Mouse (Mus musculus) lung, postnatal 14 days (tissue): ENCODE results near the gene Cpz.

ENCODE experiments used
- DNase-seq: peaks from one replicate; pipeline ENCODE4 v3.0.0; 2021

Gene Cpz

DNA sequence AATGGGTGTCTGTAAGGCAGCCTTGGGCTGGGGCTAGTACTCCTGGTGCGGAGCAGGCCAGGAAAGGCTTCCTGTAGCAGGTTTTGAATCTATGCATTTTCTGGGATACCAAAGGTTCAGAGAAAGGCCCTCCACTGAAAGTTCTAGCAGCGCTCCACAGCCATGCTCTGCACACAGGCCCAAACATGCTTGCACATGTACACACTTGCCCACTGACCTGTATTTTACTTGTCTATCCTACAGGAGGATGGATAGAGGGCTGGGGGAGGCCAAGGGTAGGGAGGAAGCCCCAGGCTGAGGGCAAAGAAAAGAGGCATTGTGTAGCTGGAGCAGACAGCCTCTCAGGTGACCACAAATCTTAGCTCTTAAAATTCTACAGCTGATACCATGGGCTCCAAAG is 1.1 kb downstream of the Cpz start:
- DNase-seq = no peak

DNA sequence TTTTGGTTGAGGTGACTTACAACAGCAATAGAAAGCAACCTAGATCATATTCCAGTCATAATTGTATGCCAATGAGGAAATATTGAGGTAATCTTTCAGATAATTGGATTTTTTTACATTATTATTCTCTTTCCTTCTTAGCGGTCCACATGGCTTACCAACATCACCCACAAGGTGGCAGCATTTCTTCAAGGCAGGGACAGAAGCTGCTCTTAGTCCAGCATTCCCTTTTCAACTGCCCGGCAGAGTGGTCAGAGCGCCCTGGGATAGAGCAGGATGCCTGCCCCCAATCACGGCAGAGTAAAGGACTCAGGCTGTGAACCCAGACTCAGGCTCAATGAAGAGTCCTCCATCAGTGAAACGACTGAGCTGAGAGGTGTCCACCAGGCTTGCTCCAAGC is 1.8 kb downstream of the Cpz start:
- peak; percentile 83 for DNase-seq

DNA sequence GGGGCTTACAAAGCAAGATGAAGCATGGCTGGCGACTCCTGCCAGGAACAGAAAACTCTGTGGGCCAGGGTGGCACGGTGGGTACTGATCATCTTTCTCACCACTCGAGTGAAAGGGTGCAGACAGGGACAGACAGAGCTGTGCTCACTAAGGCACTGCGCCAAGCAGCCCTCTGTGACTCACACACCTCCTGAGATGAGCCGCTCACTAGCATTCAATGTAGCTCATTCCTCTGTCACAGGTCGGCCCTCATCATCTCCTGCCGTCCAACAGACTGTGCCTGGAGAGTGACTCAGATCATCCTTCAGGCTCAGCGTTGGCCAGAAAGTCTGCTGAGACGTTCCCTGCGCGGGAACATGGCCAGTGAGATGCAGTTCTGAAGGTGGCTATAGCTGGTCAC is 8.7 kb downstream of the Cpz start:
- no peak for DNase-seq

DNA sequence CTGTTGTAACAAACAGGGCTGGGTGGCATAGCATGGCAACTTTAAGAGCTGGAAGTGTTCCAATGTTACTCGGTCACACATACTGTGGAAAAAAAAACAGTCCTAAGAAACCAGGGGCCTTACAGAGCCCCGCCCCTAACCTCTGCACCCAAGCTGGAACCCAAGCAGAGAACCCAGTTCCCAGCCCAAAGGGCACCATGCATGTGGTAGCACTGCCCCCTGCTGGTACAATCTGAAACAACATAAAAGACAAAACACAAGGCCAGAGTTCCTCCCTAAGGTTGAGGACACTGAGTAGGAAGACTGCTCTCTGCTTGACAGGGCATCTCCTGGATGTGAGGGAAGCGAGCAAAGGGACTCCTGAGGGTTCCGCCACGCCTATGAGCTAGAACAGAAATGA is 14.9 kb downstream of the Cpz start:
- DNase-seq = peak; percentile 71

DNA sequence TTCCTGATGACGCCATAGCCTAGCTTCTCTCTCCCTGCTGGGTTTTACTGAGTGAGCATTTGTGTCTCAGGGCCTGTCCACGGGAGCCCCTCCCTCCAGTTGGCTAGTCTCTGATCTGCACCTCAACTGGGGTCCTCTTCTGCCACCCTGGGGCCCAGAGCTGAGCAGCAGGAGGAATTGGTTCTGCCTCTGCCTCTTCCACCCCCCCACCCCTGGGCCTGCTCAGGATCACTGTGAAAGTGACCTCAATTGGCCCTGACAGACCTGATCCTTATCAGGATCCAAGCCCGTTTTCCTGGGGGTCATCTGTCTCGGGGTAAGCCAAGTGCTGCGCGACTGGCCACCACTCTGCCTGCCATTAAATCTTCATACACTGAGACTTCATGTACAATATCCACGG is 20.5 kb downstream of the Cpz start:
- DNase-seq = no peak

DNA sequence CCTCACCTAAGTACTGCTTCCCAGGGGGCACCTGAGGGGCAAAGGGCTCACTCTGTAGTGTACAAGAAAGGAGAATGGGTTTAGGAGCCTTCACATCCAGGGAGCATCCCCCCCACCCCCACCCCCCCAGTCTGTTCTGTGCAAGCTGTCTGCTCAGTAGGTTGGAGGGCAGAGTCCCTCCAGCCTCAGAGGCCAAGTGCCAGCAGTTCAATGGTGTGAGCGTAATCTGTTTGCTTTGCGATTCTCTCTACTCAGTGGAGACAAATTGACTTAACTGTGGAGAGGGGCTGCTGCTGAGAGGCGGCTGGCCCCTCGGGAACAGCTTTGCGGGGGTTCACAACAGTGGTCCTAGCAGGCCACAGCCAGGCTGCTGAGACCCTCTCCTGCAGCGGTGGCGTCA is 28.2 kb downstream of the Cpz start:
- DNase-seq = no peak

DNA sequence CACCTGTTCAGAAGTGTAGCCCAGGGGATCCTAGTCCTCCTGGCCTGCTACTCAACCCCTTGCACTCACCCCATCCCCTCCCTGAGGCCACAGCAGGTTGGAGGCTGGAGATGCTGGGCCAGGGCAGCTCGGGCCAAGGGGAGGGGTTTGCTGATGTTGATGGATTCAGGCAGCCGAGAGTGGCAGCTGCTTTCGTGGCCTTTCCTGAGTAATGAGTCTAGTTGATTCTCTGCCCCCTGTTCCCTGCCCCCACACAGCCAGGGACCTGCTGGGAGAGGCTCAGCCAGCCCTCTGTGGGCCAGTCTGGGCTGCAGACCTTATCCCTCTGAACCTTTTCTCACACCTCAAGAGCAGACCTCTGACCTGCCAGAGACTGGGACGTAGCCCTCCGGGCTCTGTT is 29.5 kb downstream of the Cpz start:
- no peak for DNase-seq

DNA sequence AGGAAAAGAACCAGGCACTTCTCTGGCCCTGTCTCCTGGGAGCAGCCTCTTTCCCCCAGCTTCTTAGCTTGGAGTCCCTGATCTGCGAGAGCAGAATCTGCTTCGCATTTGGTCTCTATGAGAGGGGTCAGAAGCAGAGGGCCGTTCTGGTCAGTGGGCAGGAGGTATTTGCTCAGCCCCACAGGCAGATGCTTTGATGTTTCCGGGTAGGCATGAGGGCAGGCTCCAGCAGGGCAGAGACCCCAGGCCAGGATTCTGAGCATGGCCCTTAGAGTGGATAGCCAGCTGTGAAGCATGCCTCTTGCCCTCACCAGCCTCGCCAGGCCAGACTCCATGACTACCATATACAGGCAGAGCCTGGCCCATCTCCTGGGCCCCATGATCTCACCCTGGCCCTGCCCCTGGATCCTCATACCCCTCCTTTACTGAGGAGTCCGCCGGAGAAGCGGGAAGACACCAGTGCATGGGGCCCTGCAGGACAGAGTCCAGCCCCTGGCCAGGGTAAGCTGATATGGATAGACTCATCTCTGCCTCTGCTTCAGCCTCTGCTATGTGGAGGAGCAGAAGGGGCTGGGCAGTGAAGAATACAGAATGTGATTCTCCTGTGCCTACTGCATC is 30.6 kb downstream of the Cpz start:
- DNase-seq = no peak

DNA sequence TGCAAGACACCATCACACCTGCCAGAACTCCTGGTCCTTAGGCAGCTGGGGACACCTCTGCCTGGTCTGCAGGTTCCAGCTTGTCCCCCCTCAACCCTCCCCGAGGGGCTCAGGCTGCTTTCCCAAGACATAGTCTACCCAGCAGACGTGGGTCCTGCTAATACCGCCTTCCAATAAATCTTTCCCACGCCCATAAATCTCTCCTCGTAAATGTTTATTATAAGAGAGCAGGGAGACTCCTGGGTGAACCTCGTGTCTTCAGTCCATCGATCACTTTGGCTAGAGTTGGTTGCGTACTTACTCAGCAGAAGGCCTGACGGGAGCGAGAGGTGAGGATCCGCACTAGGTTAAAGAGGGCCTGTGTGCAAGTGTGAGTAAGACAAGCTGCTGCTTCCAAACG is 31.7 kb downstream of the Cpz start:
- DNase-seq = no peak

DNA sequence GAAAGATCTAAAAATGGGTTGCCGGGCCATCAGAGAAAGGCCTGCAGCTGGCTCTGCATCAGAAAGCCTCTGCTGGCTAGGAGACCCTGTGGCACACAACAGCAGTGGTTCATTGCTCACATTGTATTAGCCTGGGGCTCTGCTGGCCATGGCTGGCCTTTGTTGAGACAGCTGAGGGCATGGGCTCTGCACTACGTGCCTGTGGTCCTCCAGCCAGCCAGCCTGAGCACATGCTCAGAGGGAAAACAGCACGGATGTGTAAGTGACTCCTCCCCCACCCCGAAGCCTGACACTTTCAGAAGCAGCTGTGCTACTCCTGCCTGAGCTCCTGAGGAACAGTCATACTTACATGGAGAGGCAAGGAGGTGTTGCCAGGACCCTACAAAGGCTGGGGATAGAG is 46.0 kb downstream of the Cpz start:
- DNase-seq = no peak

DNA sequence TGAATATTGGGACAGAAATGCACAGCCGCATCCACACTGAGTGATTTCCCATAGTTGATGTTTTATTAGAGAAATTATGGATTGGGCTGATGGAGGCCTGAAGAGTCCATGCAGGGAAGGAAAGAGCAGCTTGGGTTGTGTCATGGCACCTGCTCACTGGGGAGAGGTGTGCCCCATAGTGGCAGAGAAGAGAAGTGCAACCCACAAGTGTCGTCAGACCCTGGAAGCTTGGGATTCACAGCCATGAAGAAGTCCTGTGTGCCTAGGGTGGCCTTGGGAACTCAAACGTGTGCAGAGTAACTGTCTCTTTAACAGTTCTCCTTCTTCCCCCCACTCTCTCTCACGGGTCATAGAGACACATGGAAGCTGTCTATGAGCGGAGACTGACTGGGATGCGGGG is 50.3 kb downstream of the Cpz start:
- no peak for DNase-seq

DNA sequence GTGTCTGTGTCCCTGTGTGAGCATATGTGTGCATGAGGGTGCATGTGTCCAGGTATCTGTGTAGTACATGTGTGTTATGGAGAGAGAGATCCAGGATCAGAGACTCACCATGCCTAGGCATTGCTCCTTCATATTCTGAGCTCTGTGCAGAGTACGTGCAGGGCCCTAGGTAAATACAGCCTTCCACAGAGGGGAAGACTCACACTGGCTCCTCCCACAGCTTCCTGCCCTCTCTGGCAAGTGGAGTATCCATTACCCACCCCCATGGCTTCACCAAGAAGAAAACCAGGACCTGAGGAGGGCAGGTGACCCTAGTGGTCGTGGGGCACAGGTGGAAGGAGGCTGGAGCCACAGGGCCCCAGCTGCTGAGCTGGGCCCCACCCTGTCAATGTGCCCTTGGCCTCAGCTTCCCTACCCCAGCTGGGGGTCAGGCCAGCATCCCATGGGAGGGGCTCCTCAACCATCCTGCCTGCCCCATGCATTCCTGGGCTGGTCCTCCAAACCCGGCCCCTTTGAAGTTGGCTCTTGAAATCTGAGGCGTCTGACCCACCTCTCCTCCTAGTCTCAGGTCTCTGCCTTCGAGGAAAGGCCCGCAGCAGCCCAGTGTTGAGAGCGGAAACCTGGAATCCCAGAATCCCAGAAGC is 54.5 kb downstream of the Cpz start:
- no peak for DNase-seq

DNA sequence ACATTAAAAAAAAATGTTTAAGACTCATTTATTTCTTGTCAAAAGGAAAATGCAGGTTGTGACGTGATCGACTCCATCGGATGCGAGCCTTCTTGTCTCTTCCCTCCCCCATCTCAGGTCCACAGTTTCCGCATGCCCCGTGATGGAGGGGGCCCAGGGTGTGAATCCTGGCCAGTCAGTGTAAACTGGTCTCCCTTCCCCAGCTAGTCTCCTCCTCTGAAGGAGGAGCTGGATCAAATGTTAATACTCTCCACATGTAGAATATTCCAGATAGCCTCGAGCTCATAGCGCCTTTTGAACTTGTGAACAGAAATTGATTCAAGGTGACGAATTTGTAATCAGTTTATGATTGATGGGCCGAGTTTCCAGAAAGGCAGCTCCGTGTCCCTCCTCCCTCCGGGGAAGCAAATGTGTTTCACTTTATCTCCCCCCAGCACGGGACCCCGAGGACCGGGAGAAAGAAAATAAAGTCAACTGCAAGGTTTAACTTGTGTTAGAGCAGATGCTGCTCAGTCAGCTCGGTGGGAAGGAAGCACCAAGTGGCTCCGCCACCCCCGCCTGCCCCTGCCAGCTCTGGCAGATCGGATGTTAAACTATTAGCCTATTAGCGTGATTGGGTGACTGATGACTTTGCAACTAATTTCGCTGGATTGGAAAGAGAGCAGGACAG is 59.4 kb downstream of the Cpz start:
- DNase-seq = no peak

DNA sequence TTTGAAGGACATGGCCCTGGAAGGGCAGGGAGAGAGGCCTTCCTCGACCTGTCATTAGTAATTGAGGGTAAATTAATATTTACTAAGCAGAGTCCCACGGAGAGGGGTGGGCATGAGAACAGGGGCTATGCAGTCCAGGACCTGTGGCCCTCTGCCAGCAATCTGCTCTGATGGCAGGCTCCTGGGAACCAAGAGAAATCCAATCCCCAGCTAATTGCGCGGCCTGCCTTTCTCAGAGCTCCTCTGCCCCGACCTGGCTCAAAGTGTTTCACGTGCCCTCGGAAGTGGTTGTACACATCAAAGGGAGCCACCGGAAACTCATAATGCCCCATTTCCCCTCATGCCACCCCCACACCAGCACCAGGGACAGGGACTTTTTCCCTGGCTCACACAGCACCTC is 63.4 kb downstream of the Cpz start:
- no peak for DNase-seq

DNA sequence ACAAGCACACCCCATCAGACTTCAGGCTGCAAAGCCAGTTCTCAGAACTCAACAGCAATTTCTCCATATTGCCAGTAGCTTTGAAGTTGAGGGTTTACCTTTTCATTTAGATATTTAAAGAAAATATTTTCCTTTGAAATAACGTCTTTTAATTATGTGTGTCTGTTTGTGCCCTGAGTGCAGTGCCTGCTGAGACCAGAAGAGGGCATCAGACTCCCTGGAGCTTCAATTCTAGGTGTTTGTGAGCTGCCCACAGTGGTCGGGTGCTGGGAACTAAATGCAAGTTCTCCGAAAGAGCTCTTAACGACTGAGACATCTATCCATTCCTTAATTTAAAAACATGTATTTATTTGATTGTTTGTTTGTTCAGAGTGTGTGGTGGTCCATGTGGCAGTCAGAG is 65.7 kb downstream of the Cpz start:
- no peak for DNase-seq

DNA sequence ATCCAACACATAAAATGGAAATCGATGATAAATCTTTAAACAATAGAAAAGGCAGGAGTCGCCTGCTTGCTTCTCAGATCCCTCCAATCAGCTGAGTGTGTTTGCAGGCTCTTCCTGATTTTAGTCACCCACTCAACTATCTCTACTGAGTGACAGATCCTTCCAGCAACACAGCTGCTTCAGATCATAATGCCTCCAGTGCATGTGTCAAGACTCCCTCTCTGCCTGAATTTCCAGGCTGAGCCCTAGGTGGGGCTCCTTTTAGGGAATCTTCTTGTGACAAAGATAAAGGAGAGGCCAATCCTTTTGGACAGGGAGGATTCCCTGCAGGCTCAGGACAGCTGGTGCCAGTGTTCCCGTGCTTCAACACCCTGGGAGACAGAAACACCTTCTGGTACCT is 67.2 kb downstream of the Cpz start:
- DNase-seq = no peak

DNA sequence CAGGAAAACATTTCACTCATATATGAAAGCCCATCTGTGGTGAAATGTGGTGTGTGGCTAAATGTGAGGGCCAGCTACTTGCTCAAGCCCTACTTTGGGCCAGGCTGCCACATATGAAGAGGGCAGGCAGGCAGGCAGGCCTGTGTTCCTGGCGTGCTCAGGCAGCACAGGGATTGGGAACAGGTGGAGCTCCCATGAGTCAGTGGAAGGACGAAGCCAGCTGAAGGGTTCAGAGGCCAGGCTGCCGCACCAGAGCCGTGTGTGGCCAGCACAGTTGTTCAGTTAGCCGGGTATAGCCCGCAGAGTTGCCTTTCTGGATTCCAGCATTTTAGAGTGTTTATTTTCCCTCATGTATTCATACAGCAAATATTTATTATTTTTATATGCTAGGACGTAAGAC is 68.1 kb downstream of the Cpz start:
- no peak for DNase-seq

DNA sequence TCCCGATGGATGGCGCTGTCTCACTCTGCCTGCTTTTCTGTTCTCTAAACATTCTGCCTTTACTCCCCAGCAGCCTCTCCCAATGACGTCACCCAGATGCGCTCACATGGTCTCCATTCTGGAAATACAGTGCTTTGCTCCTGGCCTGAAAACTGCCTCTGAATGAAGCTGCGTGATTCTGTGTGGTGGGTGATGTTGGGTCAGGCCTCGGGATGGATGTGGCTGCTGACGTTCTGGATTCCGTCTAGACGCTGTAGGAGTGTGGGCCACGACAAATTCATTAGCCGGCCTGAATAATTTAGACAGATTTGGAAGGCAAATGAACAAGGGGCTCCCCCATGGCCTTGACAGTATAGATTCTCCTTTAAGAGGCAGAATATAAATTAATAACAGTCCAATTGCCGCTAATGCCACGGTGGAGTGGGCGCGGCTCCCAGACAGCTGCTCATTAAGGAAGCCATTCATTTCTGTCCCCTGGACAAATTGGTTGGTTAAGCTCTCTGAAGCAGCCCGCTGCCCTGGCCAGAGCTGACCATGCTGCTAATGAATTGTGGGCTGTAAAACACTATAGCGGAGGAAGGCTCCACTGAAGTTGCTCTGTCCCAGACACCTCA is 71.2 kb downstream of the Cpz start:
- DNase-seq = no peak
